Mouse (Mus musculus): ENCODE data around the gene Bach2.

The Bach2 gene

GRCm38 (mm10) chr4:32360496-32360895, 121.9 kb downstream of the Bach2 start:
- DNase-seq, result no peak

DNA sequence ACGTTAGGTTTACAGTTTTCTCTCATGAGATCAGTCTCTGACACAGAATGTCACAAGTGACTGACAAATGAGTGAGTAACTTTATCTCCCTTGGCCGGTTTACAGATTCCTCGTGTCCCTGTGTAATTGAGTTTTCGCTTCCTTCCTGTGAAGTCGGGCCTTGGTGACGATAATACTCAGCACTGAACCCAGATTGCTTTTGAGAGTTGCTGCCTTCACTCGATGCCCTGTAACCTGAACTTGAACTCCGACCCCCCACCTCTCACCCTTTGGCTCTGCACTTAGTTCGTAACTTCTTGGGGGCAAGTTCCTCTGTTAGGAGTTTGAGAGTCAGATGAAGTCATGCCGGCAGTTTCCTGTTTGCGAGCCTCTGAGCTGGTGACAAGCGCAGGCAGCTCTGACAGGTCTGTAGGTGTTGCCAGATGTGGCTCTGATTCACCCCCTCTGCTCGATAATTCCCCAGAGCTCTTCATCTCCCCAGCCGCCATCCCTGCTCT, 124.9 kb downstream of the Bach2 start:
- peak in 1 of 2 experiments; percentile 27 for DNase-seq

DNA sequence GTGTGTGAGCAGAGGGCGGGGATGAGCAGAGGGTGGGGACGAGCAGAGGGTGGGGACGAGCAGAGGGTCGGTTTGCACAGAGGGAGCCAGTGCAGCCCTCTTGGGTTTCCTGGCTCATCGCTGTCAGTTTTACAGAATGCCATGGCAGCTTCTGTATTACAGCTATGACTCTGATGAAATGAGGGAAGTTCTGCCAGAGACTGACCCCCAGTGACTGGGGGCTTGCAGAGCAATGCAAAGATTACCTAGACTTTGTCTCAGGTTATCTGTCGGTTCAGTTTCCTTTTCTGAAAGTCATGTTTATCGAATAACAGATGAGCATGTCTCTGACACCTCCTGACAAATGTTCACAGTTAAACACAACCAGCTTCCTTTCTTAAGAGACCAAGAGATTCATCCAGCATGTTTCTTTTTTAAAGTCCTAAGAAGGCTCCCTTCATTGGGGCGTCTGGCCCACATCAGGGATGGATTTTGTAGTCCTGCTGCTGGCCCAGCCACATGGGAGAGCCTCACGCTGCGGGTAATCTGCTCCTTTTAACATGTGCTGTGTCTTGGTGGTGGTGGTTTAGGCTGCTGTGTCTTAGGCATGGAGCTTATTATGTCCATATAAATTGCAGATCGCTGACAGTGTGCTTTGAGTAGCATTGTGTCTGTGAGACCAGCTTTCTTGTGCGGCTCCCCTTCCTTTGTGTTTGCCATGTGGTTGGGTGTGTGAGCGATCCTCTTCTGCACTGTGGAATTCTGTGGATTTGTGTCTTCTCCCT, 126.7 kb downstream of the Bach2 start:
- no peak for DNase-seq

DNA sequence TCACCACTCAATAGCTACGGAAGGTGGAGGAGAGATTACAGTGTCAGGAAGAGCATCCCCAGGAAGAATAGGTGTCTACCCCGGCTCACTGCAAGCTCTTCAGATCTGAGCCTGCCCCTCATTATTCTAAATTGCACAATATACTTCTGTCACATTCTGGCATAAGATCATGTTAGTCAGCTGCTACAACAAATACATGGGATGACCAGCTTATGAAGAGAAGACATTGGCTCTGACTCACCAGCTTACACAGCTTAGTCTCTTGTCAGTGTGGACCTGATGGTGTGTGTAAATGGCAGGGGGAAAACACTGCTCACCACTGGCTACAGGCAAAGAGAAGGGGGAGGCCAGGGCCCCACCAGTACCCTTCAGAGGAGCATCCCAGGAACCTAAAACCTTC, 127.6 kb downstream of the Bach2 start:
- no peak for DNase-seq

GRCm38 (mm10) chr4:32368345-32368744, 129.7 kb downstream of the Bach2 start:
- DNase-seq, result no peak

GRCm38 (mm10) chr4:32373085-32373484, 134.5 kb downstream of the Bach2 start:
- DNase-seq, result no peak

GRCm38 (mm10) chr4:32373527-32373926, 134.9 kb downstream of the Bach2 start:
- no peak for DNase-seq

- no peak for DNase-seq
Measured at GRCm38 (mm10) chr4:32374751-32375582, 136.4 kb downstream of the Bach2 start.

- DNase-seq, result no peak
Measured at GRCm38 (mm10) chr4:32375721-32376526, 137.3 kb downstream of the Bach2 start.

DNA sequence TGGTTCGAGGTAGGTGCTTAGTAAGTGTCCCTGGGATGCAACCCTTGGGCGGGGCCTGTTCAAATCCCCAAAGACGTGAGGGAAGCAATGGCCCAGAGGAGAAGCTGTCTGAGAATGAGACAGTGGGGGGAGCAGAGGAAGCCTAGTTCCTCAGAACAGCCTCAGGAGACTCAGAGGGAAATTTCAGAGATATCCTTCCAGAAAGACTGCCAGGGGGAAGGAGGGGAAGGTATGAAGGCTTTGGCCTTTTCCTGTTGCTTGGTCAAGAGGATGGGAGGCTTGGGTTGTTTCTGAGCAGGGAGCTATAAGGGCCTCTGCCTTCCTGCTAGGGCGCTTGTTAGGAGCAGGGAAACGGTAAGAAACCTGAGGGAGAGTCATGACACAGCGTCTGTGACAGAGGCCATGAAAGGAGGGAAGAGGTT, 137.9 kb downstream of the Bach2 start:
- no peak for DNase-seq

GRCm38 (mm10) chr4:32379140-32379539, 140.5 kb downstream of the Bach2 start:
- no peak for DNase-seq

GRCm38 (mm10) chr4:32381666-32382381, 143.2 kb downstream of the Bach2 start:
- DNase-seq, result no peak

- no peak for DNase-seq
Measured at GRCm38 (mm10) chr4:32385121-32385520, 146.5 kb downstream of the Bach2 start.

DNA sequence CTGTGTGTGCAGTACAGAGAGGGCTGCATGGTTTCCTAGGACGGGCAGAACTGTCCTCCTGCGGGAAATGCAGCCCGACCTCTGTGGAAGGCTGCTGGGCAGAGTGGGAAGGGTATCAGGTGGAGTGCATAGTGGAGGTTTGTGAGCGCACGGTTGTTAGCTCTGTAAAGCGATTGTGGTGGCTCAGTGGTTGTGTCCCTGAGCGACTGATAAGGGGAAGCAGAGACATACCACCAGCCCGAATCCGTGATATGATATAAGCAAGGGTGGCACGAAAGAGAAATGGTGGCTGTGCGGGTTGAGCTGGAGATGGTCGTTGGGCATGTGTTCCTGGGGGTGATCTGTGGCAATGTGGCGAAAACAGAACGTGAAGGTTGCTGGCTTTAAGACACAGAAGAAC, 147.0 kb downstream of the Bach2 start:
- no peak for DNase-seq

- no peak for DNase-seq
Measured at GRCm38 (mm10) chr4:32386346-32386745, 147.7 kb downstream of the Bach2 start.

- peak in 1 of 2 experiments; percentile 49 for DNase-seq
Measured at GRCm38 (mm10) chr4:32386931-32387330, 148.3 kb downstream of the Bach2 start.

DNA sequence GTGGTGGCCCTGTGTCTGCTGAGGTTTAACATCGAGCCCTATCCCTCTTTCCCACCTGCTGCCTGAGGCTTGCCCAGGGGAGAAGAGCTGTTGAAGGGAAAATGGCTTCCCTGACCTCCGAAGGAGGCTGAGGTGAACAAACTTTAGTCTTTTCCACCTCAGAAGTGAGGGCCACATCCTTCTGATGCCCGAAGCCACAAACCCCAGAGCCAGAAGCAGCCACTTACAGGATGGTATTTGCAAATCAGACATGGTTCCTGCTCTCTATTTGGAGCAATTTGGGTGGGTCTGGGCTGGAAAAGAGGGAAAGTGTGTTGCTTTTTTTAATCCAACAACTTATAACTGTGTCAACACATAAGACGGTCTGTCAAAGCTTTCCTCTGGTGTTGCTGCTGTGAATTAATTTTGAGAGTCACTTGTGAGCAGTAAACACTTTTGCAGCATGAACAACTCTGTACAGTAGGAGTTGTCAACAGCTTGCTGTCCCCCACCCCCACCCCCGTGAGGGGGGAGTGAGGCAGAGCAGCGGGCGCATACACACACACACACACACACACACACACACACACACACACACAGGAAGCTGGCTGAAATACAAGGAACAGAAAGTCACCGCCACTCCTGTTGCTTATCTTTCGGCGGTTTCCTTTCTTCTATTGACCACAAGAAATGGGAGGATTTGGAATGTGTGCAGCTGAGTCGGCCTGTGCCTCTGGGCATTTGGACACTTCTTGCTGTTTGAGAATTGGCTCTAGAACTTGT, 149.1 kb downstream of the Bach2 start:
- peak; percentile 81 to 90 for DNase-seq

- DNase-seq, result no peak
Measured at GRCm38 (mm10) chr4:32388564-32388963, 150.0 kb downstream of the Bach2 start.

DNA sequence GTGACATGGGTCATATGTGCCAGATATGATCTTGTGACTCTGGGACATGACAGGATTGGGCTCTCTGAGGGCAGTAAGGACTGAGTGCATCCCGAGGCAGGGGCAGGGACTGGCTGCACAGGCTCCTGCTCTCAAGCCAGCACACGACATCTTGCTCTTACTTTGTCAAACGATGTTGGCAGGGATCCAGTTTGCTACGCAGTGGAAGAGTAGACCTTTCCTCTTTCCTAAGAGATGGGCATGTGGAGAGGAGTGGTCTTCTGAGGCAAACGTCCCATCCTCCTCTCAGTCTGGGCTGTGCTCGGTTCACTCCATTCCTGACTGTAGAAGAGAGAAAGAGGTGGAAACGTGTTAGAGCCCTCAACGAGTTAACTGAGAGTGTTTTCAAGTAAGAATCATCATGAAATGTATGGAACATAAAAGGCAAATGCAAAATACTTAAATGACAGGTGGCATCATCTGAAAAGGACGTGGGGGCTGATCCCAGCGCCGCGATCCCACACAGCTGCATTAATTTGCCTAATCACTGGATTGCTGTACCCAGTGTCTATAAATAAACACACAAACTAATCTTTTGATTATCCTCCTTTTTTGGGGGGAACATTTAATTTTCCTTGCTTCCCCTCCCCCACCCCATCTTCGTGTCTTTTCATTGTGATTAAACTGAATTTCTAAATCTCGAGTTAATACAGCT, 150.7 kb downstream of the Bach2 start:
- DNase-seq, result peak in 1 of 2 experiments; percentile 15

- no peak for DNase-seq
Measured at GRCm38 (mm10) chr4:32391260-32391659, 152.7 kb downstream of the Bach2 start.

DNA sequence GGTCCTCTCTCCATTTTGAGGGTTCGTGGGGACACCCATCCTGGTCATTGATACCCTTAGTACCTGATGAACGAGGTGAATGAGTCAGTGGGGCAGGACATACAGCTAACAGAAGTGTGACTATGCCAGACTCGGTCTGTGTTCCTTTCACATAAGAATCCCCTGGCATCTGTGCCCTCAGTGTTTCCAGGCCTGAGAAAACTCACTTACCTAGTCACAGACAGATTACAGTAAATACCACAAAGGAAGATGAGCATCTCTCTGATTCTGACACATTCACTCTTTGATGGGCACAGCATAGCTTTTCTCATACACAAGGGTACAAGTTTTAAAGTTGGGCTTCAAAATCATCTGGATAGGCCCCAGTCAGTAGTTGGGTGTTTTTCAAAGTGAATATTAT, 154.6 kb downstream of the Bach2 start:
- no peak for DNase-seq
